Mouse (Mus musculus): Measurements from ENCODE around the gene Gm6205. TPM values are rescaled to one million over a fixed set of nuclear protein-coding genes. Genes with fewer than 3 reads are reported as not detected.
"Not testable (repeated sequence)": the region's sequence is repeated elsewhere in the genome, so short reads cannot be mapped to it uniquely, and the experiment has no call there.

Gene Gm6205
- polyA plus RNA-seq (2017; shearing (Covaris generic)): not detected

GRCm38 (mm10) chr5:94648082-94648481 is at the start of gene Gm6205:
TSS of gene Gm6205 (plus strand) at chr5:94648382.
- not testable (repeated sequence) for ATAC-seq

- not testable (repeated sequence) for ATAC-seq
These were observed 31.9 kb upstream of the Gm6205 start, which contains the start of gene Gm3147 for GRCm38 (mm10) chr5:94616242-94616641. TSS of gene Gm3147 (minus strand) at chr5:94616342.

DNA sequence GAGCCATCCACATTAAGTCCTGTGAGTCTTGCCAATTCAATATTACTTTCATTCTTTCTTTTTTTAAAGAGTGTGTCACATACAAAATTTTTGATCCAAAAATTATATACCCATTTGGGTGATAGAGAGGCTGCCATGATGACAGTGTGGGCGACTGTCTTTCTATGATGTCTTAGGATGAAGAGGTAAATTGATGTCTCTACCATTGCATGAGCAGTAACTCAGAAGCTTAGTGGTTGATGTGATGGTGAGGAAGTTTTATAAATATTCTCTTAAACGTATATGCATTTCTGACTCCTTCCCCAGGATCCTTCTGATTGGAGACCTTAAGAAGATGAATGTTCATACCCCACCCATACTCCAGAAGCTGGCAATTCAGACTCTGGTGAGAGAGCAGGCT is 24.5 kb upstream of the Gm6205 start, which contains the start of gene Gm6509:
Gene Gm6509 (plus strand): TSS at position 301 of the 400 bp plus-strand sequence.
- ATAC-seq: not testable (repeated sequence)

Other genes starting within 250 kb of the Gm6205 start
- not detected for gene Gm7682, start 202.6 kb upstream of the Gm6205 start, polyA plus RNA-seq (2017; shearing (Covaris generic))
- 1 to 10 TPM in 1 of 2 experiments, not detected in 1; 1.3 TPM for gene Gm3139, start 122.1 kb upstream of the Gm6205 start, polyA plus RNA-seq (2017; shearing (Covaris generic))
- not detected for gene Gm3147, start 32.0 kb upstream of the Gm6205 start, polyA plus RNA-seq (2017; shearing (Covaris generic))
- gene Gm6509, start 24.4 kb upstream of the Gm6205 start, polyA plus RNA-seq (2017; shearing (Covaris generic)): under 1 TPM in 1 of 2 experiments, not detected in 1; 0.58 TPM
- under 1 TPM in 1 of 2 experiments, not detected in 1; 0.65 TPM for gene Gm3183, start 217.1 kb downstream of the Gm6205 start, polyA plus RNA-seq (2017; shearing (Covaris generic))

Measured in activated CD4-positive, CD25-positive, alpha-beta regulatory T cell, adult 4 months (primary cell).